Mouse (Mus musculus) intestine, embryonic 14.5 days (tissue): ENCODE results near the gene Catip. TPM values are rescaled to one million over a fixed set of nuclear protein-coding genes. Genes with fewer than 3 reads are reported as not detected.
"Not testable (repeated sequence)": the region's sequence is repeated elsewhere in the genome, so short reads cannot be mapped to it uniquely, and the experiment has no call there.

Experiments used
- ATAC-seq: fragments of 200-750 bp; cut with Nextera tagmentation; replicated peaks from 2 replicates; pipeline ENCODE4 v1.8.0; 2017; ENCODE audit warnings: low read depth, moderate number of reproducible peaks, moderate TSS enrichment, moderate library complexity; ENCODE audit not compliant: low FRiP score, low TSS enrichment
- DNase-seq: peaks from one replicate; pipeline ENCODE4 v3.0.0-alpha.2; 2018; ENCODE audit warnings: low spot score
- H3K27ac ChIP-seq: fragments of 300-500 bp; sonication (generic); 2 replicates; pipeline ENCODE4 v1.5.1; 2014; ENCODE audit warnings: low read depth, mild to moderate bottlenecking, control low read depth
- H3K27me3 ChIP-seq: fragments of 300-500 bp; sonication (generic); replicated peaks from 2 replicates; pipeline ENCODE4 v1.6.1; 2014; ENCODE audit warnings: low read length, control low read depth; ENCODE audit not compliant: control insufficient read depth, insufficient read depth
- H3K36me3 ChIP-seq: fragments of 300-500 bp; sonication (generic); 2 replicates; pipeline ENCODE4 v1.6.1; 2014; ENCODE audit warnings: low read length, control low read depth; ENCODE audit not compliant: control insufficient read depth, insufficient read depth
- H3K4me1 ChIP-seq: fragments of 300-500 bp; sonication (generic); replicated peaks from 2 replicates; pipeline ENCODE4 v1.6.1; 2014; ENCODE audit warnings: low read length, control low read depth, mixed read lengths; ENCODE audit not compliant: control insufficient read depth, insufficient read depth
- H3K4me2 ChIP-seq: fragments of 300-500 bp; sonication (generic); 2 replicates; pipeline ENCODE4 v1.6.1; 2014; ENCODE audit warnings: low read length
- H3K4me3 ChIP-seq: fragments of 300-500 bp; sonication (generic); 2 replicates; pipeline ENCODE4 v1.5.1; 2014; ENCODE audit warnings: low read depth, low read length, control low read depth, mixed read lengths
- H3K9ac ChIP-seq: fragments of 300-500 bp; sonication (generic); 2 replicates; pipeline ENCODE4 v1.6.1; 2014; ENCODE audit warnings: mild to moderate bottlenecking, low read length
- H3K9me3 ChIP-seq: fragments of 300-500 bp; sonication (generic); 2 replicates; pipeline ENCODE4 v1.6.1; 2016; ENCODE audit warnings: low read length, control low read depth; ENCODE audit not compliant: control insufficient read depth
- WGBS: fragments of 180-500 bp; shearing (Covaris S2); extraction: QIAGEN DNeasy Blood & Tissue Kit; methylation state at CpG from one replicate; pipeline ENCODE4 v1.1.7; 2014; 5-methylcytosine and 5-hydroxymethylcytosine counted together
- polyA plus RNA-seq: library from polyadenylated mRNA; unstranded; fragments of >200 nt; fragmentation: Nextera tagmentation; extraction: Ambion mirVana; gene quantifications from 2 replicates; pipeline ENCODE4 v1.2.1, GENCODE M21; 2014

Catip gene
- polyA plus RNA-seq, 1 experiment from 2014 or later: 0.60 TPM

DNA sequence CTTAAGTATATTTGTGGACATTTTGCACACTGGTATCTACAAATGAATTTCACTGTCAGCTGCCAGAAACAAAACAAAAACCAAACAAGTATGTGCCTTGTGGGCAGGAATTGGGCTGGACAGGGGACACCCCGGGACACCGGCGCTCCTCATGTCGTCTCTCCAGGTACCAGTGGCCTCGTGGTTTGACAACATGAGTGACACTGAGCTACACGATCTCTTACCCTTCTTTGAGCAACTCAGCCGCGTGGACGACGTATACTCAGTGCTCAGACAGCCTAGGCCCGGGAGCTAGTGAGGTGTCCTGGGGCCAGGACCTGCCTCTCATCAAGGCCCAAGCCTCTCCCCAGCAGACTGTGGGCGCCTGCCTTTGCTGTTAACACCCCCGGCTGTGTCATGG, 33.4 kb downstream of the Catip start:
- peaks cover 22% of the 10 kb centered on the region for H3K36me3 ChIP-seq
- ATAC-seq (no peak), DNase-seq (no peak)
- H3K4me2 ChIP-seq: no peak overlapping the region
- no peak overlapping the region for H3K9ac ChIP-seq
- H3K4me1 ChIP-seq: peaks cover 20% of the 10 kb centered on the region
- no peaks in the 10 kb centered on the region for H3K9me3 ChIP-seq
- no peak overlapping the region for H3K4me3 ChIP-seq
- whole genome bisulfite sequencing: 85% methylated on average over 12 of the region's 13 CpGs
- H3K27me3 ChIP-seq: no peaks in the 10 kb centered on the region
- H3K27ac ChIP-seq: no peak overlapping the region

DNA sequence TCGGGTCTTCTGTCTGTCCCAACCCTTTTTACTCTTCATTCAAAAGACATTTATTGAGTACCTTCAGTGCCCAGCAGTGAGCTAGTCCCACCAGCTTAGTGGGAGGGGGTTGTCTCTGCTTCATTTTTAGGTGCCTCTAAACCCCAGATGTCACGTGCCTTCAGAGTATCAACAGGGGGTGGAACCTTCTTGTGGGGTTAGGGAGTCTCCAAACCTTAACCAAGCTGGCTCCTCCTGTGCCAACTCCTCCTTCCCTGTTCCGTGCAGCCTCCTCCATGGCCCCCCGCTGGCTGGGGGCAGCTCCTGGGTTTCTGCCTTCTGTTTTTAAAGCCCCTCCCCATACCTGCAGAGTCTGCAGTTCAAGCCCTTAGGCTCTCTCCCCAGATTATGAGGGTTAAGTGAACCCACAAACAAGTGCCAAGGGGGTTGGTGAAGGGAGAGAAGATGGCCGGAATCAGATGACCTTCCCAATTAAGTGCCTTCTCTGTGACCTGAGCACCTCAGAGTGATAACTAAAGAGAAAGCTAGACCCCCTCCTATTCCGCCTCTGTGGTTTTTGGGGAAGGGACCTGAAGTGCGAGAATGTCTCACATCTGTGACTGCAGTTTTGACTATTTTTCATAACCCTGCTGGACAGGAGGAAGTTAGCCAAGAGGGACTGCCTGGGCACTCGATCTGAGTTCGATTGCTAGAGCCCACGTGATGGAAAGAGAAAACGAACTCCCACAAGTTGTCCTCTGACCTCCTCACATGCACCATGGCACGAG, 34.7 kb downstream of the Catip start:
- not testable (repeated sequence) for H3K9ac ChIP-seq, ATAC-seq, H3K27me3 ChIP-seq, DNase-seq, H3K9me3 ChIP-seq
- peak overlapping the region; percentile 94 for H3K4me2 ChIP-seq
- WGBS: 7% methylated on average over 11 of the region's 12 CpGs
- peaks cover 13% of the 10 kb centered on the region for H3K4me1 ChIP-seq
- H3K36me3 ChIP-seq: peaks cover 22% of the 10 kb centered on the region
- H3K27ac ChIP-seq: peak overlapping the region; percentile 91; the same call in 1 of the 2 replicates
- peak overlapping the region; percentile 38 for H3K4me3 ChIP-seq

DNA sequence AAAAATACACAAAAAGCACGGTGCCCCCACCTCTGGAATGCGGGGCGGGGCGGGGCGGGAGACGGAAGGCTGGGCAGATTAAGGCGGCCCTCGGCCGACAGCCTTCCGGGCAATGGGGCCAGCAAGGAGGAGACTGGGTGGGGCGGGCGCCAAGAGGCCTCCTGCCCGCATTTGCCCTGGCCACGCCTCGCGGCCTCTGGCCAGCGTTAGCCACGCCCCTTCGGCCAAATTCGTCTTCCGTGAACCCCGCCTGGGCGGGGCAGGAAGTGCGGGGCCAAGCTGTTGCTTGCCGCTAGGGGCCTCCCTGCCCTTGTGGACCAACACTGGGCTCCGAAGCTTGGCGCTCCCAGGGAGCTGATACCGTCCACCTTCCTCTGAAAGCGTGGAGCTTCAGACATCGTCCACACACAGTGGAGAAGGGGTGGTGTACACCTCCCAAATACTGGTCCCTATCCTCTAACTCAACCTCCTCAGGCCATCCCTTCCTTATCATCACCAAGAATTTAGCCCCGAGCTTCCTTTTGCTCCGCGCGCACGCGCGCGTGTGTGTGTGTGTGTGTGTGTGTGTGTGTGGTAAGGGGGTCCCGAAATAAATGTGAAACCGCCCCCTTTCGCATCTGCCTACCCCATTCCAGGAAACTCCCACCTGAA, 35.5 kb downstream of the Catip start:
- Histone ChIP-seq H3K9ac (peak overlapping the region; percentile 58), H3K9me3 (no peaks in the 10 kb centered on the region), H3K4me1 (peaks cover 13% of the 10 kb centered on the region), H3K4me3 (peak overlapping the region; percentile 38), H3K27ac (peak overlapping the region; percentile 91), H3K27me3 (no peaks in the 10 kb centered on the region), H3K36me3 (peaks cover 22% of the 10 kb centered on the region), H3K4me2 (peak overlapping the region; percentile 94)
- 0% methylated on average over 40 of the region's 41 CpGs for WGBS
- DNase-seq (peak; percentile 96), ATAC-seq (peak; percentile 91)

DNA sequence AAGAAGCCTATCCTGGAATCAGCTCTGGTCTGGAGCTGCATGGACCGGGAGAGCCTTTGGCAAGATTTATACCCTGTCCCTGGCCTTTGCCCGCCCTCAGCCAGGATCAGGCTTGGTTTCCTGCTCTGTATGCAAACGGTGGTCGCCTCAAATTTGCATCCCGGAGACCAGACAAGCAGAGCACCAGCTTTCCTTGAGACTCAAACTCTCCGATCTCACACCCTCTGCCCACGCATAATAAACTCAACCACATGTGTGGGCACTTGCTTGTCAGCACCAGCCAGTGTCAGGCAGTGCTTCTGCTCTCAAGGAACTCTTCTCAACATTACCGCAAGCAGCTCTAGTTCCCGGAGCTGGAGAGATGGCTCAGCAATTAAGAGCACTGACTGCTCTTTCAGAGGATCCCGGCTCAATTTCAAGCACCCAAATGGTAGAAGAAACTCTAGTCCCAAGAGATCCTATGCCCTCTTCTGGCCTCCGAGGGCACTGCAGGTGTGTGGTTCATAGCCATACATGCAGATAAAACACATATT, 36.1 kb downstream of the Catip start:
- 3% methylated on average over 11 of the region's 11 CpGs for WGBS
- peak overlapping the region; percentile 38 for H3K4me3 ChIP-seq
- ATAC-seq (peak; percentile 49), DNase-seq (peak; percentile 87)
- peak overlapping the region; percentile 91 for H3K27ac ChIP-seq
- H3K9me3 ChIP-seq: no peaks in the 10 kb centered on the region
- H3K36me3 ChIP-seq: peaks cover 22% of the 10 kb centered on the region
- H3K27me3 ChIP-seq: no peaks in the 10 kb centered on the region
- H3K9ac ChIP-seq: peak overlapping the region; percentile 58
- H3K4me1 ChIP-seq: peaks cover 9% of the 10 kb centered on the region
- H3K4me2 ChIP-seq: peak overlapping the region; percentile 94

DNA sequence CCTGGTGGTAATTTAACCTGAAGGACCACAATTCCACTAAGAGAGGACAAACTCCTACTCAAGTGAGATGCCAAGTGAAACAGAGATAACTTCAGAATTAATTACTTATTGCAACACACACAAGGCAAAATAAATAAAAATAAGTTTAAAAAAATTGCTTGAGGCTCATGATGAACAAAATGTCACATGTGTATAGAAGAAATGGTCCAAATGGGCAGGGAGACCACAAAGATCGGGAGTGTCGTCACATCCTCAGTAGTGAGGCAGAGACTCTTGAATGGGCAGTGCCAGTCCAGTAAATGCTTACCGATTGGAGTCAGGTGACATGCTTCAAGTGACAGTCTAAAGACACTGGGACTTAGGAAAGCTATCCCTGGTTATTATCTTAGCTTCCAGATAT, 38.6 kb downstream of the Catip start:
- no peak for ATAC-seq
- Histone ChIP-seq H3K4me1 (0 out of 2 replicates have a peak, but pooled peaks cover 2% of the 10 kb centered on the region), H3K4me3 (no peak overlapping the region), H3K27ac (no peak overlapping the region), H3K9ac (no peak overlapping the region), H3K4me2 (no peak overlapping the region), H3K36me3 (no peaks in the 10 kb centered on the region), H3K9me3 (no peaks in the 10 kb centered on the region), H3K27me3 (no peaks in the 10 kb centered on the region)
- DNase-seq: no peak
- 85% methylated on average over 3 of the region's 3 CpGs for WGBS

DNA sequence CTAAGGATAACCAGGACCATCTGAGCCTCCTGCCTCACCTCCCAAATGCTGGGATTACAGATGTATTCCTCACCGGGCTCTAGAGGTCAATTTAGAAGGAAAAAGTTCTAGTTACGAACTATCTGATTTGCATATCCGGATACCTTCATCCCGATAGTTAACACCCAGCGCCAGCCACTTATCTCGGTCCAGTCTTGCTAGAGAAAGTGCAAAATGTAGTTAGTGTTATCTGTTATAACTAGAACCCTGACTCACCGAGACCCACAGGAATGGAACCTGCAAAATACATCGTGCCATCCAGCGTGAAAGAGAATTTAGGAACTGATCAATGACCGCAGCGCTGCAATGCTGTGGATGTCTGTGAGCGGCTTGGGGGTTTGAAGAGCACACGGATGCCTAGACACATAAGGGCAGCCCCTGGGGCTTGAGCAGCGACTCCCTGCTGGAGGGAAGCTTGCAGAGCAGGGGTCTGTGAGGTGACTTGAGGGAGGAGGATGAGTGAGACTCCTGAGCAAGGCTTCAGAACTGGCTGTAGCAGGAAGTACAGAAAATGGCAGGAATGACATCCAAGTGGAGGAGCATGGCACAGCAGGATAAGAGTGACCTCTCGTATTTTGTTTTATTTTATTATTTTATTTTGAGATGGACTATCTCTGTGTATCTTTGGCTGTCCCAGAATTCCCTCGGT, 39.3 kb downstream of the Catip start:
- no peaks in the 10 kb centered on the region for H3K27me3 ChIP-seq
- no peak overlapping the region for H3K27ac ChIP-seq
- H3K36me3 ChIP-seq: no peaks in the 10 kb centered on the region
- H3K4me2 ChIP-seq: no peak overlapping the region
- no peaks in the 10 kb centered on the region for H3K9me3 ChIP-seq
- H3K4me1 ChIP-seq: 0 out of 2 replicates have a peak, but pooled peaks cover 2% of the 10 kb centered on the region
- no peak for DNase-seq
- no peak for ATAC-seq
- no peak overlapping the region for H3K9ac ChIP-seq
- WGBS: 49% methylated on average over 16 of the region's 16 CpGs
- no peak overlapping the region for H3K4me3 ChIP-seq

DNA sequence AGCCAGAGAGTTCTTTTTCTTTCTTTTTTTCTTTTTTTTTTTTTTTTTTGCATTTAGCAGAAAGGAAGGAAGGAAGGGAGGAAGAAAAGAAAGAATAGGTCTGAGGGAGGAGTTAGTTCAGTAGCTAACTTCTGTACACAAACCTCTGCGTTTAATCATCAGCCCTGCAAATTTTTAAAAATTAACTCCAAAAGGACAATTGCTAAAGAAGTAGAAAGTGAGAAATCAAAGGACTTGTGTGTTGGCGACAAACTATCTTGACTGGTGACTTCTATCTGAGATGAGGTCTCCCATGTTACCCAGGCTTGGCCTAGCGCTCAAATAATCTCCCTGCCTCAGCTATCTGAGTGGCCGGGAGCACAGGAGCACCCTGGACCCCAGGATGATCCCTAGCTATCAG, 42.3 kb downstream of the Catip start:
- H3K27ac ChIP-seq: no peak overlapping the region
- WGBS: 87% methylated on average over 4 of the region's 4 CpGs

DNA sequence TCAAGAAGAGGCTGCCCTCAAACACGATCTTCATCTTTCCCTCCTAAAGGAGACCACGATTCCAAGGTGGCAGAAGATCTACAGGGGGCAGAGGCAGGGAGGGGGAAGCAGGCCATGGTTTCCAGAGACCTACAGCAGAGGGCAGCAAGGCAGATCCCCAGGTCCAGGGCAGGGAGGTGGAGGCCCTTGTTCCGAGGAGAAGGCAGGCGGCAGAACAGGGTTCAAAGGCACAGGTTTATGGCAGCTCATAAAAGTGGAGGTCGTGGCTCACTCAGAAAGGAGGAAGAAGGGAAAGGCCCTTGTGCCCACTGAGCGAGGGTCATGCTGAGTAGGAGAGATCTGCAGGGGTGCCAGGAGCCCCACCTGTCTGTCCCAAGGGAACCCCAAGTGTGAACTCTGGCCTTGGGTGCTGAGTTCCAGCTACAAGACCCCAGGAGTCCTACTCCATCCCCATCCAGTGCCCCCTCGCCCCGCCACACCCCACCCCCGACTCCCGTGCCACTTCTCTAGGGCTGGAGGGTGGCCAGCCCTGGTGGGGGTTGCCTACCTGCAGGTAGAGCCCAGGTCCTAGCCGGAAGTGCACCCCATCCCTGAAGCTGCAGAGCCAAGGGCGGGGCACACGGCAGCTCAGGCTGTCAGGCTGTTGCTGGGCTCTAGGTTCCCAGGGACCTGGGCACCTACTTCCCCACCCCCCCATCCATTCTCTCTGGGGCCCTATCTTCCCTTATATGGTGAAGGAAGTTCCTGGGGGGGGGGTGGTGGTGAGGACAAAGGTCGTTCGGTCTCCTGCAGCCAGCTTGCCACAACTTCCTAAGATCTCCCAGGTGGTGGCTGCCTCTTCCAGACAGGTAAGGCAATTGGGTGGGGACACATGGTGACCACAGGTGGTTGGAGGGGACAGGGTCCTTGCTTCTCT, 46.9 kb downstream of the Catip start, which contains the start of gene Vil1:
Gene Vil1, plus strand, starts transcription at position 788 of the 916 bp plus-strand sequence.
- Histone ChIP-seq H3K27ac (peak within 1 kb of the TSS; percentile 70), H3K4me3 (peak within 1 kb of the TSS; percentile 24), H3K9me3 (no peaks in the 10 kb centered on the region), H3K4me2 (peak within 1 kb of the TSS; percentile 42), H3K36me3 (no peaks in the 10 kb centered on the region), H3K4me1 (no peaks in the 10 kb centered on the region), H3K9ac (peak within 1 kb of the TSS; percentile 32), H3K27me3 (no peaks in the 10 kb centered on the region)
- 29% methylated on average over 15 of the region's 15 CpGs for WGBS
- peak; percentile 74 for DNase-seq
- ATAC-seq: peak; percentile 89

More for the DNA sequence above, 42.3 kb downstream of the Catip start:
- Histone ChIP-seq H3K4me3 (no peak overlapping the region), H3K4me1 (no peaks in the 10 kb centered on the region), H3K27me3 (no peaks in the 10 kb centered on the region), H3K4me2 (no peak overlapping the region), H3K9me3 (no peaks in the 10 kb centered on the region), H3K9ac (no peak overlapping the region), H3K36me3 (no peaks in the 10 kb centered on the region)
- ATAC-seq (no peak), DNase-seq (no peak)
